Mouse (Mus musculus): ENCODE results near the gene Rftn2.

GRCm38 (mm10) chr1:55185718-55186117, 40.9 kb downstream of the Rftn2 start:
- no peak for TF ChIP-seq POLR2A (IDR thresholded peaks at IDR 0.05; ENCODE audit: insufficient read length, low read depth)
- no peak for TF ChIP-seq TCF12 (IDR thresholded peaks at IDR 0.05; ENCODE audit: insufficient read depth, poor library complexity, severe bottlenecking)
